Mouse (Mus musculus): ENCODE measurements at regions not wholly inside any gene's neighbourhood (a gene's known extent, or its start where the extent isn't known, plus 50 kb on each side); places are given as distances from the start of the nearest gene placed in this dataset.

DNA sequence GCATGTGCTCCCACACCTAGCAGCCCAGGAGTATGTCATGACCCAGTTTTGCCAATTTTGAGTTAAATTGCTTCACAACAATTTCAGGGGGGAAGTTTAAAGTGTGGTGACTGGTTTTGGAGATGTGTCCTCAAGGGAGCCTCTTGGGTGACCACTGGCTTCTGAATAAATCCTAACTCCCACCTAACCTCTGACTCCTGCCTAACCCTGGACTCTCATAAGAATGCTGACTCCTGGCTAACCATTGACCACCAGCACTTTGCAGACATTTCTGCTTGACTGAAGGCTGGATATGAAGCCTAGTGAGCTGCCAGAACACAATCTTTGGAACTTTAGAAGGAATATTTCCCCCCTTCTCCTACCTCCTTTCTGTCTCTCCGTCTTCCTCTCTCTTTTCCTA lies 133.3 kb upstream of the Tmpo start:
- DNase-seq (ENCODE audit: low read depth, low spot score): no peak

DNA sequence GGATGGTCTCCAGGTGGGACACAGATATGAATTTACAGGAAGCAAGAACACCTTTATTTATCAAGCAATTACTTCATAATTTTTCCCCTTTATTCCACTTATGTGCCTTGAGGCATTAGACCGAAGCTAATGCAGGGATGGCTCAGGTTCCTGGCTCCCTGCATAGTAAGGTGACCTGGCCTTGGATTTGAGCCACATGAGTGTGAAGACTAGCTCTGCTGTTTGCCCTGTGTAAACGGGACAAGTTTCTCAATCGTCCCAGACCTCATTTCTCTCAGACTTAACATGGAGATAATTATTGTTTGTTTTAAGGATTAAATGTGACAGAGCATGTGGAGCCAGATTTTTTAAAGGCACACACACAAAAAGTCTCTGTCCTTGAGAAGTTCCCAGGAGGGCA lies 132.2 kb upstream of the Tmpo start:
- no peak for DNase-seq (ENCODE audit: low read depth, low spot score)

DNA sequence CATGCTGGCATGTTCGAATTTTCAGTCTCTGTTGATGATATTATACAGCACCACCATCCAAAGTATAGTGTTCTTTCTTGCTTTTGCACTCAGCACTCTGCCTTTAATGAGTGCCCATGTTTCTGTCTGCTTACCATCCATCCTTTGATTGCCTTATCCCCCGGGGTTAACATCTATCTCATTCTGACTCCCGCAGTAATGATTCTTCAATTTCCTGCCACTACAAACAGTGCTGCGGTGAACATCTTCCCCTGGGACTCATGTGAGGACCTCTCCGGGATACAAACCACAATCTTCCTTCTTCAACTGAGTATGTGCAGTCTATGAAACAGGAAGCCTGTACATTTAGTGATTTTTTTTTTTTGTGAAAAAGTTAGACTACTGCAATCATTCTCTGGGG lies 131.8 kb upstream of the Tmpo start:
- DNase-seq (ENCODE audit: low read depth, low spot score): no peak

DNA sequence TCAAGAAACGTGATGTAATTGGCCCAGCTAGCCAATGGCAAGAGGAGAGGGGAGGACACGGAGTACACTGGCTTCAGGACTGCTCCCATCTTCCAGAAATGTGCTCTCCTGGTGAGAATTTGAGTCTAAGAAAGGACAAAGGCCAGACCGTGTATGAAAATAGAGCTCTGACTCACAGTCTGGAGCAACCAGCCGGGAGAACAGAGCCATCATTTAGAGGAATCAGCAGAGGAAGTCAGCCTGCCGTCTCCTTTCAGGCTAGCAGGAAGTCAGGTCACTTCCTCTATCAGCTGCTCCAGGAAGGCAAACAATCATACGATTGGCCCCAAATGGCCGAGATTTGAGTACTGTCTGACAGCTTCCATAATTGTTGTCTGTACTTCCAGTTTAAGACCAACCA lies 119.0 kb upstream of the Tmpo start:
- no peak for DNase-seq (ENCODE audit: low read depth, low spot score)

DNA sequence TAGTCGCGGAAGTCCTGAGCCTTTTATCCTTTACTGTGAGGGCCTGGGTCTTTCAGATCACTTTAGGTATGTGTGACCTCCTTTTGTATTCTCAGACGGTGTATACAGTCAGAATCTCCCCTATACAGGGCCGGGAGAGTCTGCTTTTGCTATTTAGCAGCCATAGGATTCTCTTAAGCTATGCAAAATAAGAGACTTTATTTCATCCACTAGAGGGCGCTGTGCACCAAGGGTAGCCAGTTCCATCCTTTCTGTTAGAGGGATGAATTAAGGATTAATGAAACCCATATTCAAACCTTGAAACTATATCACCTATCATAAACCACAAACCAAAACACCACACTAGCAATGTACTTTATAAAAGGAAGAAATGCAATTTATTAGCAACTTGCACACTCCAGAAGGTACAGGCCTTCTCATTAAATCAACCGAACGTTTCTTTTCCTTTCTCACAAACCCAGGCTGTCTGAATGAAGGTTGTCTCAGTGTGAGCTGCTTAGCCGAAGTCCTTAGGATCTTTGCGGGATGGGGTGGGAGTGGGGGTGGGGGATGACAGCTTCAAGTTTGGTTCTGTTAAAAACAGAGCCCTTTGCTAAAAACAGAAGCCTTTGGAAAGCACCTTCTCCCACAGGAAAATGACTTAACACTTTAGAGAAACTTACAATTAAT lies 116.8 kb upstream of the Tmpo start:
- DNase-seq (ENCODE audit: low read depth, low spot score): peak; percentile 54

DNA sequence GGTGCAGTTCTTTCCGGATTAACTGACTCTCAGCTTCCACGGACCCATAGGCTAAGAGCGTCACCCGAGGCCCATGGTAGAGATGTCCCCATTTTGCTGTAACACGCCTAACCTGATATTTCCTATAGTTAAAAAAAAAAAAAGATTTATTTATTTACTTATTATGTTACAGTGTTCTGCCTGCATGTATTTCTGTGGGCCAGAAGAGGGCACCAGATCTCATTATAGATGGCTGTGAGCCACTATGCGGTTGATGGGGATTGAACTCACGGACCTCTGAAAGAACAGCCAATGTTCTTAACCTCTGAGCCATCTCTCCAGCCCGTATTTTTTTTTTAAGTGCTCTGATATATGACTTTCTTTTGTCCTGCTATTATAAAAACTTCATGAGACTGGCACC lies 114.2 kb upstream of the Tmpo start:
- DNase-seq (ENCODE audit: low read depth, low spot score): no peak

DNA sequence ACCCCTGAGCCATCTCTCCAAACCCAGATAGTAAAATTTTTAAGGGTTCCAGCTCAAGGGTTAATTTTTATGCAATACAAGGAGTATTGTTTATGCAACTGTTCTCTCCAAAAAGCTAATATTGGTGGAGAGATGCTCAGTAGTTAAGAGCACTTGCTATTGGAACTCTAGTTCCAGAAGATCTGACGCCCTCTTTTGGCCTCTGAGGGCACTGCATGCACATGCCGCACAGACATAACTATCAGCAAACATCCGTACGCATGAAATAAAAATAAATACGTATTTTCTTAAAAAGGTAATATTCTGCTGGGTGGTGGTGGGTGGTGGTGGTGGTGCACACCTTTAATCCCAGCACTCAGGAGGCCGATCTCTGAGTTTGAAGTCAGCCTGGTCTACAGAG lies 112.1 kb upstream of the Tmpo start:
- DNase-seq (ENCODE audit: low read depth, low spot score): no peak

DNA sequence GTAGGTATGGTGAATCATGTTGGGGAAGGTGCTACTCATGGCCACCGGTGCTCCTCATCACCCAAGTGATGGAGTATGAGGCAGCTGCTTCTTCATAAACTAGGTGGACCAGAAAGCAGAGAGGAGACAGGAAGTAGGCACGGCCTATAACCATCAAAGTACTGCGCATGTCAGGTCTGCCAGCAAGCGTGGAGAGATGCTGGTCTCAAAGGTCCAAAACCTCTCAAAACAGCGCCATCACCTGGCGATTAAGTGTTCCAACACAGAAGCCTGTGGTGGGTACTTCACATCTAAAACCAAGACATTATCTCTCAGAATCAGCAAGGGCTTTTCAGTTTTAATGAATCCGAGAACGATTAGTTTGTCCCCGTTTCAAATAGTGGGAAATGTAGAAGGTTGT lies 103.1 kb upstream of the Tmpo start:
- no peak for DNase-seq (ENCODE audit: low read depth, low spot score)

DNA sequence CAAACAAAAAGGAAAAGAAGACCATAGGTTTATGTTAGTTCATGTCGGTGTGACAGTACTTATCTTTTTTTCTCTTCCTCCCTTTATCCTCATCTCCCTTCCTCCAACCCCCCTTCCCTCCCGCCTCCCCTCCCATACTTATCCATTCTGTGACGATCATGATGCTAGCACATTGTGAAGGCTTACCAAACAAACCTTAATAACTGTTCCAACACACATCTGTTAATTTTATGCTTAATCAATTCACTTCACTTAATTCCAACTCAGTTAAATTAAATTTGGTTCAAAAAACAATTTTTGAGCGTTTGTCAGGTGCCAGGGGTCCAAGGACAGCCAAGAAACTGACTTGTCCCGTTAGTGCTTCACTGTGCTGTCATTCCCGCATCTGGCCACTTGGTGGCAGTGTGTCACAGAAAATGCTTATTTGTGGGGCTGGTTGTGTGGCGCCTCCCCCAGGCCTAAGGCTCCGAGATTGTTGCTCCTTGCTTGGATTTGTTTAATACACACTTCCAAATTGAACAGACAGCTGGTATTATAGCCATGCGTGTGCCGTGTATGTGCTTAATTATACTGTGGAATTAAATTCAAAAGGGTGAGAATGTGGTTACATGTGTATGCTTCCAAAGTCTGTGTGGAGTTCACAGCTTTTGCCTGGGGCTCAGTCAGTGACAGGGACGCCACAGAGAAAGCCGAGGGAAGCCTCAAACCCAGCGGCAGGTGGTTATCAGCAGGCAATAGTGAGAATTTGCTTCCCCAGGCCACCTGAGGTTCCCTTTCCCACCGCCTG lies 90.0 kb upstream of the Tmpo start:
- DNase-seq (ENCODE audit: low read depth, low spot score): peak; percentile 79

DNA sequence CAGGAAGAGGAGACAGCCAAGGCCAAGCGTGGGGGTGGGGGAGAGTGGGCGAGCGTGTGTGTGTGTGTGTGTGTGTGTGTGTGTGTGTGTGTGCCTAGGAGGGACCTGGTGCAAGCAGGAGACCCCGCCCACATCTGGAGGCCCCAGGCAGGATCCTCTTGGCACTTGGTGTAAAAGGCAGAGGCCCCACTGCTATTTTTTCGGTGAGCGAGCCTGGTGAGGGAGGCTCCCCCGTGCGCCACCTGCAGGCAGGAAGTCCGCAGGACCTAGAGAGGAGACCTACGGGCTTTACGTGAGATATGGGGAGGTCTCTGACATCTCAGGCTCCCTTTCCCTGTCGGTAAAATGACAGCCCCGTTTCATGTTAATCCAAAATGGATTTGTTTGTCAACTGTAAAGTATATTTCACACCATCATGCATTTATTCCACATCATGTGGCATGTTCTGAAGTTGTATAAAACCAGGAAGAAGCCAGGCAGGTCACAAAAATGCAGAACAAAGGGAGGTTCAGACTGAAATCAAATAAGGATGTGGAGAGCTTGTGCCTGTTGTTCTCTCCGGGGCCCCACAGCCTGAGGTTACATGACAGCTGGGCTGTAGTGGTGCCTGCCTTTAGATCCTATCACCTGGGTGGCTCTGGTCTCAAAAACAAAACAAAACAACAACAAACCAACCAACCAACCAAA lies 89.3 kb upstream of the Tmpo start:
- peak; percentile 42 for DNase-seq (ENCODE audit: low read depth, low spot score)

DNA sequence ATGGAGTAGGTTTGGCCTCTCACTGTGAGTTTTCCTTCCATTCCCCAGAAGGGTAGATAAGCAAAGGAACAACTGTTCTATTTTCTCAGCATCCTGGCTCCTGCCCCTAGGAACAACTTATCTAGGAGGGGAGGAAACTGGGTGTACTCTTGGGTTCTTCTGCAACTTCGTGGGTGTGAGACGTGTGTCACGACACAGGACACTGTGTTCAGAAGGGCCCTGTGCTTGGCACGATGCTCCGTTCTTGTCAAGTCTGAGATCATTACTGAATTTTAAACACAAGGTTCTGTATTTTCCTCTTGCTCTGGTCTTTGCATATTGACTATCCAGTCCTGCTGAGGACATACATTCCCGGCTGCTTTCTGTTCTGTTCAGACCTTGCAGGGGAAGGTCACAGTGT lies 86.8 kb upstream of the Tmpo start:
- no peak for DNase-seq (ENCODE audit: low read depth, low spot score)

DNA sequence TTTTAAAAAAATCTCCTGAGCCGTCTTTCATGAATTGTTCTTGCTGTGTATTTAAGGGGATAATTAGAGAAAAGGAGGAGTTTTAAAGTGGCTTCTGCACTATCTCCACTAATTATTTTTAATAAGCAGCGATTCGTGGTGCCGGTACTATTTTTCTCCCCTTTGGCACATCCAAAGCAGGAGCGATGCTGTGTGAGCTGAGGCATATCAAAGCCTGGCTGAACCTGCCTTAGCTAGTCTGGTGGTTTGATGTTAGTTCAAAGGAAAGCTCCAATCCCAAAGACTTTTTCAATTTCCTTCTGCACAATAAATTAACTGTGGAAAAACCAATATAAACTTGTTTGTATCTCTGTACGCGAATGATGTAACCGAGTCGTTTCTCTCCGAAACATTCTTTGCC lies 79.3 kb upstream of the Tmpo start:
- DNase-seq (ENCODE audit: low read depth, low spot score): no peak

DNA sequence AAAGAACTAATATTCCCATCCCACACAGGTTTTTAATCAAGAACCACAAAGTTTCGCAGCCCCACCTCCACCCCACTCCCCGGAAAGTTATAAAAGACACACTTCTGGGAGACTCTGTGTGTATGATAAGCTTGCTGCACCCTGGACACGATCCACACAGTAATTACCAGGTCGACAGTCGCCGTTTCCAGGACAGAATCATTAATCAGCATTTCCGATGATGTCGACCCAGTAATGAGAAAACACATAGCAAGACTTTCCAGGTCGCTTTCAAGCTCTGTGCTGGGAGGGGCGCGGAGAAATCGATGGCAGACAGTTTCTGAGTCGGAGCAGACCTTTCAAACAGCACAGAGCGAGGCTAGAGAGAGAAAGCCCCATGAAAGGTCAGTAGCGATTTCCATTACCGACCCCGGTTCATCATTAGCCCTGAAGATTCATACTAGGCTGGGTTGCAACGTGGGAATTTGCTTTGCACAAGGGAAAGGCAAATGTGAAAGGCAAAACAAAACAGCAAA lies 68.6 kb upstream of the Tmpo start:
- DNase-seq (ENCODE audit: low read depth, low spot score): no peak

DNA sequence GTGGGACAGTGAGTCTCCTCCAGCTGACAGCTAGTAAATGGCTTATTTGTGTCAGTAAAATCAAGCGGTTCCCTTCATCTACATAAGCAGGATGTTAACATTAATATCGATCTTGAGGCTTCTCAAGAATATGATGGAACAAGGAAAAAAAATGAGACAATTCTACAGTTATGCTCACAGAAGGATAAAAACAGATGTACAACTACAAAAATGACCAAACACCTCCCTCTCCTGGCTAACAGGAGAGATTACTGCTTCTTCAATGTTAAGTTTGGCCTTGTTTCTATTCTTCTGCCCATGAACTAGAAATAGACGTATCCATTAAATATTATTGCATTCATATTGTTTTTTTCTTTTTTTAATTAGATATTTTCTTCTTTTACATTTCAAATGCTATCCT lies 63.2 kb upstream of the Tmpo start:
- no peak for DNase-seq (ENCODE audit: low read depth, low spot score)

DNA sequence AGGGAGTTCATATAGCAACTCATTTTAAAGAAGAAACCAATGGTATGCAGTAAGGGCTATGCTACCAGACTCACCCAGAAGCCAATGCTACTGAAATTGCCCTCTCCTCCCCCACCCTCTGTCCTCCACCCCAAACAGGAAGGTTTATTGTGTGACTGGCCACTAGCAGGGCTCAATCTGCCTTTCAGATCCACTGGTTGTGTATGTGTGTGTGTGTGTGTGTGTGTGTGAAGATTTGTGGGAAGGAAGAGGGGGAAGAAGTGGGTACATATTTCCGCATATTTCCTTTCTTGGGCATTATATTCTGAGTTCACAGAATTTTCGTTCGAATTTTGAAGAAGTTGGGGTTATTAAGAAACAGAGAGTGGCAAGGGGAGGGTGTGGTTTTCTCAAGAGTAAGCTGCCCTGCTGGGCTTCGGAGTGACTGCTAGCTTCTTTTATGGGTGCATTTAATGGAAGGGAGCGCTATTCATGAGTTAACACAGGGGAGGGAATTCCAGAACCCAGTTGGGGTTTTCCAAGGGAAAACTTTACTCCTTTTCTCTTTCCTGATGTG lies 61.5 kb upstream of the Tmpo start:
- no peak for DNase-seq (ENCODE audit: low read depth, low spot score)

DNA sequence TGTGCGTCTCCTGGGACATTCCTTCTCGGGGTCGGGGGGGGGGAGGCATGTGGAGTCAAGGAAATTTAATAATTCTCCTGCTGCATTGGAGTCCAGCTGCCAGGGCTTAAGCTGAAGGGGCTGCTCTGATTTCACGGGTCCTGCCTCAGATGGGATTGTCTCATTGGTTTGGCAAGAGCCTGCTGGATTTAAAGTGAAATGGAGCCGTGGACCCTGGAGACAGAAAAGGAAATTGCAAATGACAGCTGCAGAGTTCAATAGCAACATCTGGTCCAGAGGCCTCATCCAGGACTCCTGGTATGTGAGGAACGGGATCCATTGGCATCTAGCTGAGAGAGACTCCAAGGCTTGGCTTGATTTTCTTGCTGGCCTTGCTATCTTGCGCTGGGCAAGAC lies 60.5 kb upstream of the Tmpo start:
- DNase-seq (ENCODE audit: low read depth, low spot score): no peak

DNA sequence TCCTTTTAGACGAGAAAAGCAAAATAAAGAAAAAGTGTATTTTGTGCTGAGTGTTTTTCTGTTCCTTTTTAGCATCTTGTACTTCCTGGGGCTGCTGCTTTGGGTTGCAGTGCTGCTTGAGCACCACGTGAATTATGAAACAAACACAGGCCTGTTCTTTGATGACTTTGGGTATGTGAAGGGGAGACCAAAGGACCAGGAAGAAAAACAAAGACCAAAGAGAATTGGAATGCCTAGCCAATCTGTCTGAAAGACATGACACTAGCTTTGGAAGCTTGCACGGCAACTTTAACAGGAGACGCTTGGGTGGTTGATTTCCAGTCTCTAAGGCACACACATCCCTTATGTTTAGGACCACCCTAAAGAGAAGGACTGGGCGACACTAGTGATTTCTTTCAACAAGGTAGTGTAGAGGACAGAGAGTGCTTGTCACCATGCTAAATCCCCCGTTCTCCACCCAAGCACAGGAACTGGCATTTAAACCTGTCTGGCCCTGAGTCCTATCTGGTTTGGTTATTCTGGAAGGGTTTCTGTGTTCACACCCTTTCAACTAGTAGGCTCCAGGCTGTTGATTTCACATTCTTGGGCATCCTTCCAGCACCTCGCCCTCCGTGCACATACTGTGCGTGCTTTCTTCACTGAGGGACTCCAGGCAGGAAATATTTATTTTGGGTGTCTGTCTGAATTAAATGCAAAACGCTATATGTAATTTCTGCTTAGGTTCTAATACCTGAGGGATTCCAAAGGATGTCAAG lies 59.9 kb upstream of the Tmpo start:
- no peak for DNase-seq (ENCODE audit: low read depth, low spot score)

DNA sequence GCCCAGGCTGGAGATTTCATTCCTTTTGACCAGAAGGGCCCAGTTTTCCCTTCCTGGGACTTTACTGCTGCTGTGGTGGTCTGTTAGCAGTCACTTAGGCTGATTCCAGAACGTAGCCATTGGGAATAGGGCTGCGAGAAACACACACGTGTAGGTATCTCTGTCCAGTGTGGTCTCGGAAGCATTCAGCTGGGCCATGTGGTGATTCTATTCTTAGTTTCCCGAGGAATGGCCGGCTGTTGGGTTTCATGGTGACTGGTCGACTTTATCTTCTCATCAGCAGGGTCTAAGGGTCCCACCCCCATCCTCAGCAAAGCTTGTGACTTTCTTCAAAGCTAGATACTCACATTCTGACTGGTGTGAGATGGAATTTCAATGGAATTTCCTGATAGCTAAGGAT lies 59.2 kb upstream of the Tmpo start:
- no peak for DNase-seq (ENCODE audit: low read depth, low spot score)

DNA sequence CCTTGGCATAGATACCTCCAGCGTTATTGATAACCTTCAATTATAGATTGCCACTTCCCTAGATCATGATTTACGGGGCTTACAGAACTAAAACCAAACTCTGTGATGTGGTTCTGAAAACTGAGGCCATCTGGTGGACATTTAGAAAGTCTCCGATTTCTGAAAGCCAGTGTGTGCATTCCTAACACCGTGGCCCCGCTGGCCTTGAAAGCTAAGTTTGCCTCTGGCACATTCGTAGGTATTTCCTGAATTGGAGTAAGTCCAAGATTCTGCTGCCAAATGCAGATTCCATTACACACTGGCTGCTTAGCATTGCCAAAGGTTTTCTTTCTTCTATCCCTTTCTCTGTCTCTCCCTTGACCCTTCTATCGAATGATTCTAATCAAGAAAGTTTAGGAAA lies 55.7 kb upstream of the Tmpo start:
- no peak for DNase-seq (ENCODE audit: low read depth, low spot score)

DNA sequence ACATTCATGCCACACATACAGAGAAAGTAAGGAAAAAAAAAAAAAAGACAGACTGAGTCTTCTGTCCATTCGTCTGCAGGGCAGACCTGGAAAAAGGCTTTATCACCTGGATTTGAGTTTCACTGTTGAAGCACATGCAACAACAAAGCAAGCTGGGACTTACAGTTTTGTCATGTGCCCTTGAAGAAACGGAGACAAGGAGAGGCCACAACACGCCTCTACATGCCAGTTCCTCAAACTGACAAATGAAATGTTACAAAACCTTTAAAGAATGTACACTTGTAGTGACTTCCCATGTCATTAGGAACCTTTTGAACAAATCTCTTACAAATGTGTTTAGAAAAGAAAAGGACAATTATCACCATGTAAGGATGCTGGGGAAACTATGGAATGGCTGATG lies 53.6 kb upstream of the Tmpo start:
- DNase-seq (ENCODE audit: low read depth, low spot score): no peak
